Mouse (Mus musculus) ES-E14 (cell line): ENCODE data around the gene Hipk2. TPM values are rescaled to one million over a fixed set of nuclear protein-coding genes. Genes with fewer than 3 reads are reported as not detected.

Source experiments
- DNase-seq: peaks from one replicate; pipeline ENCODE4 v3.0.0-alpha.2; 2013; ENCODE audit warnings: low read depth, low spot score
- H3K27ac ChIP-seq: 2 replicates; pipeline ENCODE4 v1.5.1; 2012; ENCODE audit warnings: low read depth, mild to moderate bottlenecking, low read length, moderate library complexity, mixed read lengths; ENCODE audit not compliant: poor library complexity, insufficient read depth, severe bottlenecking
- H3K36me3 ChIP-seq: 2 replicates; pipeline ENCODE4 v1.6.1; 2012; ENCODE audit warnings: mild to moderate bottlenecking, low read length, moderate library complexity, mixed read lengths; ENCODE audit not compliant: control insufficient read depth, poor library complexity, insufficient read depth, severe bottlenecking
- H3K4me1 ChIP-seq, 2 experiments: fragments of 150-350 bp in 1 of 2; sonication (generic) in 1 of 2; 2 replicates each; pipeline ENCODE4 v1.6.1; 2012; ENCODE audit warnings: low read length in 2 of 2, mild to moderate bottlenecking in 1 of 2, mixed read lengths in 1 of 2; ENCODE audit not compliant: control insufficient read depth in 2 of 2, insufficient read depth in 2 of 2, poor library complexity in 1 of 2
- H3K4me3 ChIP-seq, 2 experiments: fragments of 150-350 bp in 1 of 2; sonication (generic) in 1 of 2; 2 replicates each; pipeline ENCODE4 v1.5.1; 2012; ENCODE audit warnings: low read length in 2 of 2, low read depth in 1 of 2, mild to moderate bottlenecking in 1 of 2, mixed read lengths in 1 of 2; ENCODE audit not compliant: insufficient read depth in 1 of 2, poor library complexity in 1 of 2, severe bottlenecking in 1 of 2
- H3K9ac ChIP-seq: 2 replicates; pipeline ENCODE4 v1.6.1; 2012; ENCODE audit warnings: low read depth, mild to moderate bottlenecking, low read length, mixed read lengths; ENCODE audit not compliant: poor library complexity, insufficient read depth, severe bottlenecking
- H3K9me3 ChIP-seq: fragments of 150-350 bp; sonication (generic); 2 replicates; pipeline ENCODE4 v1.6.1; 2012; ENCODE audit warnings: low read depth, mild to moderate bottlenecking, low read length; ENCODE audit not compliant: control insufficient read depth, insufficient read depth
- CHD2 ChIP-seq: IDR thresholded peaks from 2 replicates; pipeline ENCODE4 v1.6.1; 2014; ENCODE audit warnings: mild to moderate bottlenecking, low read depth, low read length, inconsistent platforms
- HCFC1 ChIP-seq: IDR thresholded peaks from 2 replicates; pipeline ENCODE4 v1.6.1; 2012; ENCODE audit warnings: low read length, inconsistent platforms, borderline replicate concordance; ENCODE audit not compliant: insufficient read depth
- MAFK ChIP-seq: IDR thresholded peaks from 2 replicates; pipeline ENCODE4 v1.6.1; 2014; ENCODE audit warnings: mild to moderate bottlenecking, low read depth, low read length, inconsistent platforms; ENCODE audit not compliant: insufficient read depth
- ZC3H11A ChIP-seq: IDR thresholded peaks from 2 replicates; pipeline ENCODE4 v1.6.1; 2012; ENCODE audit warnings: low read depth, mild to moderate bottlenecking, inconsistent platforms, low read length, borderline replicate concordance
- ZNF384 ChIP-seq: IDR thresholded peaks from 2 replicates; pipeline ENCODE4 v1.6.1; 2012; ENCODE audit warnings: low read depth, low read length, inconsistent platforms
- in situ Hi-C, 2 experiments: fragments of 600-800 bp; cut with MboI; formaldehyde crosslinking; loops; one replicate each; pipeline ENCODE4 v1.15.1; 2025; ENCODE audit warnings: low sequenced_read_pairs in 2 of 2, inconsistent platforms in 1 of 2; ENCODE audit not compliant: unreplicated experiment in 2 of 2
- total RNA-seq: library from RNA; depleted of rRNA; stranded (reverse); fragments of 300-350 nt; gene quantifications from 2 replicates; pipeline ENCODE4 v1.2.3, GENCODE M21; 2012

Gene Hipk2
- total RNA-seq, 1 experiment = 7.0 TPM

GRCm38 (mm10) chr6:38759186-38759585 lies 116.8 kb downstream of the Hipk2 start:
- DNase-seq = no peak
- TF ChIP-seq ZC3H11A (no peak), MAFK (no peak)
- no peaks in the 10 kb centered on the region for H3K4me1 ChIP-seq

GRCm38 (mm10) chr6:38757597-38757996 lies 118.4 kb downstream of the Hipk2 start:
- no peaks in the 10 kb centered on the region for H3K36me3 ChIP-seq
- no peaks in the 10 kb centered on the region for H3K4me1 ChIP-seq
- DNase-seq = no peak
- H3K27ac ChIP-seq = no peak overlapping the region
- H3K4me3 ChIP-seq = no peak overlapping the region
- in situ Hi-C loops = no loop called here
- H3K9ac ChIP-seq = no peak overlapping the region
- TF ChIP-seq ZC3H11A (no peak), CHD2 (no peak), HCFC1 (no peak), ZNF384 (no peak), MAFK (no peak)
- H3K9me3 ChIP-seq = no peaks in the 10 kb centered on the region

More at GRCm38 (mm10) chr6:38759186-38759585, 116.8 kb downstream of the Hipk2 start:
- no peak overlapping the region for H3K4me3 ChIP-seq
- in situ Hi-C loops = no loop called here
- no peaks in the 10 kb centered on the region for H3K36me3 ChIP-seq
- H3K27ac ChIP-seq = no peak overlapping the region
- no peaks in the 10 kb centered on the region for H3K9me3 ChIP-seq
- no peak overlapping the region for H3K9ac ChIP-seq

- H3K4me1 ChIP-seq = no peaks in the 10 kb centered on the region
Observed at GRCm38 (mm10) chr6:38756968-38757367, 119.0 kb downstream of the Hipk2 start.

GRCm38 (mm10) chr6:38755961-38756360 lies 120.0 kb downstream of the Hipk2 start:
- Histone ChIP-seq H3K4me3 (no peak overlapping the region), H3K27ac (no peak overlapping the region), H3K9me3 (no peaks in the 10 kb centered on the region), H3K36me3 (no peaks in the 10 kb centered on the region), H3K4me1 (no peaks in the 10 kb centered on the region), H3K9ac (no peak overlapping the region)
- DNase-seq = no peak
- TF ChIP-seq ZC3H11A = no peak
- no peak for TF ChIP-seq MAFK
- TF ChIP-seq HCFC1 = no peak
- TF ChIP-seq CHD2 = no peak
- no peak for TF ChIP-seq ZNF384
- in situ Hi-C loops = no loop called here

More at GRCm38 (mm10) chr6:38756968-38757367, 119.0 kb downstream of the Hipk2 start:
- in situ Hi-C loops = no loop called here
- TF ChIP-seq HCFC1 = no peak
- TF ChIP-seq MAFK = no peak
- no peak for TF ChIP-seq ZNF384
- no peak for TF ChIP-seq ZC3H11A
- TF ChIP-seq CHD2 = no peak
- DNase-seq = no peak
- Histone ChIP-seq H3K4me3 (no peak overlapping the region), H3K36me3 (no peaks in the 10 kb centered on the region), H3K9ac (no peak overlapping the region), H3K27ac (no peak overlapping the region), H3K9me3 (no peaks in the 10 kb centered on the region)

DNA sequence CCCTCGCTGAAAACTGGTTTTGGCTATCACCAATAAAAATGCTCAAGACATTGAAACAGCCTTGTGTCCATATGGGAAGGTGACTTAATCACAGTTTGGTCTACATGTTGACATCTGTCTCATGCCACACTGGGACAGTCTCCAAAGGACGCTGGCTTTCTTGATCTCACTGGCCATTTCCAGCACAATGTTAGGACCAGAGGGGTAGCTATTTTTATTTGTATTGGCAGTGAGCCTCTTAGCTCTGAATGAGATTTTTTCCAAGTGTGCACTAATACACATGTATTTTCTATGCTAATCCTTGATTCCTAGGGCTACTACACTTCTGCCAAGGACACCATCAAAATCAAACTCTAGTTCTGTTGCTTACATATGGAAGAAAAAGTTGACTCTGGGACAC lies 120.8 kb downstream of the Hipk2 start:
- no peak overlapping the region for H3K9ac ChIP-seq
- no peak overlapping the region for H3K4me3 ChIP-seq
- no peaks in the 10 kb centered on the region for H3K36me3 ChIP-seq
- TF ChIP-seq ZC3H11A = no peak
- no peak for TF ChIP-seq MAFK
- TF ChIP-seq HCFC1 = no peak
- TF ChIP-seq ZNF384 = no peak
- TF ChIP-seq CHD2 = no peak
- no peak for DNase-seq
- H3K9me3 ChIP-seq = no peaks in the 10 kb centered on the region
- no peaks in the 10 kb centered on the region for H3K4me1 ChIP-seq
- no peak overlapping the region for H3K27ac ChIP-seq
- in situ Hi-C loops = no loop called here
